Mouse (Mus musculus) kidney, postnatal 14 days (tissue): ENCODE results near the gene Gsto2.

ENCODE experiments used
- DNase-seq: peaks from one replicate; pipeline ENCODE4 v3.0.0; 2022; ENCODE audit warnings: mixed read lengths

Gsto2 gene

DNA sequence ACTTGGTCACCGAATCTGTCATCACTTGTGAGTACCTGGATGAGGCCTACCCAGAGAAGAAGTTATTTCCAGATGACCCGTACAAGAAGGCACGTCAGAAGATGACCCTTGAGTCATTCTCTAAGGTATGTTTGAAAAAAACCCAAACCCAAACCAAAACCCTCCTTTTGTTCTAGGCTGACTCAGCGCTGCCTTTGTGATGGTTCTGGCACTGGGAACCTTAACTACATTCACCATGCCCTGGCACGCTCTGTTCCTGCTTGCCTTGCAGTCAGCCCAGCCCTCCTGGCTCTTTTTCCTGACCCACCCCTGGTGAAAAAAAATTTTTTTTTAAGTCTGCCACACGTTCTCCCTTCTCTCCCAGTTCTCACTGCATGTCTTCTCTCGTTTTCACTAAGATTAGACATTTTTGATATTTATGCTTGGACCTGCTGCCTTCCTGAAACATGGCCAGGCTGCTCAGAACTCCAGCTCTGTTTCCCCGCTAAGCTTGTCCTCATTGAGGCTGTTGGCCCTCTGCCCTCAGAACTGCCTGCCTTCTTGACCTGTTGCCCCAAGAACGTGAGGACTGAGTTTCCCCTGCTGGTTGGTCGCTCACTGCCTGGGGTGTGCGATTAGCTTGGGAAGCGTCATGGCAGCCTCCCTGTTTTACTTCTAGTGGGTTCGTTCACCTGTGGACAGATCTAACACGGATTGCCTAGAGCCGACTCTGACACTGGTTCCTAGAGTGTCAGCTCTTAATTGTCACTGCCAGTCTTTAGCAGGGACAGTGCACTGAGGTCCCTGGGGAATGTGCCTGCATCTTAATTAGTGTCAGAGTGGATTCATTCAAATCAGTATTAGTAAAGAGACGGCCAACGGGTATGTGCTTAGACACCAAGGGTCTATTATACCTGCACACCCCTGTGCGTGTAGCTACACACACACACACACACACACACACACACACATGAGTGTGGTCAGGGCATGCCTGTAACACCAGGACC lies 7.1 kb upstream of the Gsto2 start:
- DNase-seq, result no peak

DNA sequence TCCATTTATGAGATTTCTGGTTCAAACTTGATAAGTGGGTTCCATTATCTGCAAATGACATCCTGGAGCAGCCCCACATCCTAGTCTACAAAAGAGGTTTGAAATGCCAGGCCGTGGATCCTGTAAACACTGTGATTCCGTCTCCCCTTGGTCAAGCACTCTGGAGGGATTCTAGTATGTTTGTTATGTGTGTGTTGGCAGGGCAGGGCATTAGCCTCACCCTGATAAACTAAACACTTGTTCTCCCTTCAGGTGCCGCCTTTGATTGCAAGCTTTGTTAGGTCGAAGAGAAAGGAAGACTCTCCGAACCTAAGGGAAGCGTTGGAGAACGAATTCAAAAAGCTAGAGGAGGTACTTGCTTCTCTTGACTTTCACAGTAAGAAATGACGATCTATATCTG lies 6.2 kb upstream of the Gsto2 start:
- no peak for DNase-seq

DNA sequence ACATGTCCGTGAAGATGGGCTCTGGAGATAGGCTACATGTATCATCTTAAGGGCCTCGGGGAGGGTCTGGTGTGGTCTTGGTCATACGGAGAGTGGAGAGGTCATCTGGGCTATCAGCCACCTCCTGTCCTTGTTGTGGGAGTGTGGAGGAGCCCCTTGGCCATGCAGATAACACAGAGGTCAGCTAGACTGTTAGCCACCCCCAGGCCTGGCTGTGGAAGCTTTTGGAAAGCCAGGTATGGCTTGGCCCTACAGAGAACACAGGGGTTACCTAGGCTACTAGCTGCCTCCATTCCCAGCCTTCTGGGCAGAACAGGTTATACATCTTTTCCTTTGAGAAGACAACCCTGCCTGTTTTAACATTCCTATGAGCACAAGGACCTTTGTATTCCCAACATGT lies 2.8 kb upstream of the Gsto2 start:
- DNase-seq, result no peak

DNA sequence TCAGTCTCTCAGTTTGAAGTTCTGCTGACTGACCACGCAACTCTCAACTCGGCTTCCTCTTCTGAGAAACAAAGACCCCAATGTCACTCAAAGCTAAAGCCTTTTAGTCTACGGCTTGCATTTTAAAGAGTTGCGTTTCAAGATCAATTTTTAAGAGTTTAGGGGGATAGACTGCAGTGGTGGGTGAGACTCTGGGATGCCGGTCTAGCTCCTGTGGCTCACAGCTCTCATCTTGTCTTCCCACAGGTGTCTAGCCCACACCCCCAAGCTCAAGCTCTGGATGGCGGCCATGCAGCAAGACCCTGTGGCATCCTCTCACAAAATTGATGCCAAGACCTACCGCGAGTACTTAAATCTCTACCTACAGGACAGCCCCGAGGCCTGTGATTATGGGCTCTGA lies 1.3 kb upstream of the Gsto2 start:
- no peak for DNase-seq

DNA sequence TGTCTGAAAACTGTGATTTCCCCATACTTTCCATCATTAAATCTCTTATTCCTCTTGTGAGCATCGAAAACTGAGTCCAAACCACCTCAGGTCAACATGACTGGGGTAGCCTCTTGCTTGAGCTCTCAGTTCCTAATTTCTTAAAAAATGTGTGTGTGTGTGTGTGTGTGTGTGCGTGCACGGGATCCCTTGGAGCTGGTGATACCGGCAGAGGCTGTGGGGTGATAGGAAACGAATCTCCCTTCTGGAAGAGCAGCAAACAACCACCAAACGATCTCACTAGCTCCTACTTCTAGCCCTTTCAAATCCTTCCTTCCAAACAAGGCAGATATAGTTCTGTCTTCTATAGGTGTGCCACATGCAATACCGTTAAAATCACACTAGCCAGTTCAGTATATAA lies 613 bp upstream of the Gsto2 start:
- DNase-seq, result no peak

DNA sequence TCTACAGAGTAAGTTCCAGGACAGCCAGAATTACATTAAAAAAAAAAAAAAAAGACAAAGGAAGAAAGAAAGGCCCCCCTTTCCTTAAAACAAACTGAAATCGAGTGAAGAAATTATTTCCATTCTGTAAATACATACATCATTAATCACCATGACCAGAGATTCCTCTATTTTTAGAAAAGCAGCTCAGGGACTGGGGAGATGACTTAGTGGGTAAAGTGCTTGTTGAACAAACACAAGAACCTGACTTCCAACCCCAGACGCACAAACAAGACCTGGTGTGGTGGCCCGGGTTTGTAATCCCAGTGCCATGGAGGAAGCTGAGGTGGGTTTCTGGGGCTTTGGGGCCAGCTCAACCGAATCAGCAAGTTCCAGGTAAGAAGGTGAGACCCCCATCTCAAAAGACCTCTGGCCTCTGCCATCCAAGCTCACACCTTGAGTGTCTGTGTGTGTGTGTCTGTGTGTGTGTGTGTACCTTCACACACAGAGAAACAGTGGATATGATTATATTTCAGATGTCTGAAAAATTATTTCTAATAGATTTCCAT lies 2.4 kb downstream of the Gsto2 start:
- no peak for DNase-seq

DNA sequence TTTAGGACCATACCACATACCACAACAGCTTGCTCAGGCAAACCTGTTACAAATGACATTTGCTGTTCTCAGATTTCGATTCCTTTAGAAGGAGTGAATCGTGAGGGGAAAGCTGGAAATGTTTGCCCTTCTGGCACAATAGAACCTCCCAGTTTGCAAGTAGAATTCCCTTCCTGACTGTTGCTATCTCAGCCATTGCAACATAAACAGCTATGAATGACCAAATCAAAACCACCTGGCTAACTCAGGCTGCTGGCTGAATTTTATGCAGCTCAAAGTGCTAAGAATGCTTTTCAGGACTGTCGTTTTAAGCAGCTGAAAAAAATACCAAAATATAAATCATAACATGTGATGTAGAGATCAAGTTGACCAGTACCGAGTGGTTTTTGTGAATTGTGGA lies 3.6 kb downstream of the Gsto2 start:
- DNase-seq, result no peak

DNA sequence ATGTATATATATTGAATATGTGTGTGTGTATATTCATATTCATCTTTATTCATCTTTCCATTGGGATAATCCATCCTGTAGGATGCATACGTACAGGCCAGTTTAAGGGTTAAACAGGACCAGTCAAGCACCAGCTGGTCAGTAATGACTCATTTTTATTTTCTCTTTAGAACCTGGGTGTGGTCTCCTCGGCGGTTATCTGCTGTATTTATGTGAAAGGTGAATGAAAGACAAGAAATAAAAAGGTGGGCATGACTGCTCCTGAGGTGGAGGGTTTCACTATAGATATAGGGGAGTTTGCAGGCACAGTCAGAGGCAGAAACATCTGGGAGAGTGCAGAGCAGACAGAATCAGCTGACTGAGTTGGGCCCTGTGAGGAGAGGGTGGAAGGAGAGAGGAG lies 4.2 kb downstream of the Gsto2 start:
- DNase-seq, result no peak

DNA sequence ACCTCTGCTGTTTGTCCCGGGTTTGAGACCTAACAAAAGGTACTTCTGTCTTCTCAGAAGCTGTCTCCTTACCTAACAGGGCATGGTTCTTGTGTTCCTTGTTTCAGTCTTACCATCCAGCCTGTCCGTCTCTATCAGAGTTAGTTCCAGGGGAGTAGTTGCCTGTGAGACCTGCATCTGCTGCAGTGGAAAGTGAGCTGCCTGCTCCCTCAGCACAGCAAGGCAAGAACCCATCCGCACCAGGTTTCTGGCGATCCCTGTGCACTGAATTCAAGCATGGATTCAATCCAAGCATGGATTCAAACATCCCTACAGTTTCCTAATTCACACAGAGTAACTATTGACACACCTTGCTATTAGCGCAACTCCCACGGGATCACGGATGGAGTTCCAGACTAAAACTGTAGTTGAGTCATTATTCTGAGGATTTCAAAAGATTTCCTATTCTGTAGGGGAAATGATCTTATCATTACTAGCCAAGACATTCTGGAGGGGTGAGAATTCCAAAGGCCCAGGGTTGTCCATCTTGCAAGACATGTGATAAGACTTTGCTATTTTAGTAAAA lies 4.8 kb downstream of the Gsto2 start:
- no peak for DNase-seq

DNA sequence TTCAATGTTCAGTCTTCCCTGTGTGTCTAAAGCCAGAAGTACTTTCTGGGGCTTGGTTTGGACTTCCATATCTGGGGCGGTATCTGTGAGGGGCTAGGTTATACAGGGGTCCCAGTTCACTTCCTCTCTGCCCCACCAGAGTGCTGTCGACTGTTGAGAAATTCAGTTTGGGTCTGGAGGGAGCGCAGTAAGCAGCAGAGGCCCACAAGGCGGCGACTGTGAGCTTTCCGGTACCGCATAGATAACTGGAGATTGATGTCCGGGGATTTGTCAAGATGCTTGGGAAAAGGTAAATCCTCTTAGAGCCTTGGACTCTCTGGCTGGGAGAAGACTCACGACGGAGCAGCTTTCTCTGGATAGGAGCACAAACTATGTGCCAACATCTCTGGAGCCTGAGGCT lies 6.2 kb downstream of the Gsto2 start:
- no peak for DNase-seq

DNA sequence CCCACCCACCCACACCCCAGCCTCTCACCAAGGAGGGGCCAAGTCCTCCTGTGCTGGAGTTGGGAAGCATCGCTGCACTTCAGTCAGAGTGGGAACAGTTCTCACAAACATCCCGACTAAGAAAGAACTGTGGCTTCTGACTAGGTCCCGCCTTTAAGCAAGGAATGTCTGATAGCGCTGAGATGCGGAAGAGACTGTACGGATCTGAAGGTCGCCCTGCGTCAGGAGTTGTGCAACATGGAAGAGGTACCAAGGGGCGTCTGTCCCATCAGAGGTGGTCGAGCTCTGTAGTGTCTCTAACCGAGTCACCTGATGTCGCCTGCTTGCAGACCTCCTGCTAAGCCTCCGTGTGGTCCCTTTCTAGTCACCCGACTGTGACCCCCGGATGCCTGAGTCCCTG lies 10.9 kb downstream of the Gsto2 start:
- no peak for DNase-seq

DNA sequence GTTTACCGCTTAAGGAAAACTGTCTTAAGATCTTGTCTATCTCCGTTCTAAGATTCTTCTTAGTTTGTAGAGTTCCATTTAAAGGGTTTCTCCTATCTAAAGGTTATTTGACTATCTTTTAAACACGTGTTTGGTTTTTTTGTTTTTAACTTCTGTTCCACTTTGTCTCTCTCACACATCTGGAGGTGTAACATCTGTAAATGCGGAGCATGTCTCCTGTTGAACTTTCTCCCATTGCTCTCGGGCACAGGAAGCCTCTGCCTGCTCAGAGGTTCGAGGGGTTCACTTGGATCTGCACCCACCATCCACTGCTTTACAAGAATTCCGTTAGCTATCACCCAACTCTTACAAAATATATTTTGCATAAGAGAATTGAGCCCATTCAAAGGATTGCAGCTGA lies 16.2 kb downstream of the Gsto2 start:
- no peak for DNase-seq

DNA sequence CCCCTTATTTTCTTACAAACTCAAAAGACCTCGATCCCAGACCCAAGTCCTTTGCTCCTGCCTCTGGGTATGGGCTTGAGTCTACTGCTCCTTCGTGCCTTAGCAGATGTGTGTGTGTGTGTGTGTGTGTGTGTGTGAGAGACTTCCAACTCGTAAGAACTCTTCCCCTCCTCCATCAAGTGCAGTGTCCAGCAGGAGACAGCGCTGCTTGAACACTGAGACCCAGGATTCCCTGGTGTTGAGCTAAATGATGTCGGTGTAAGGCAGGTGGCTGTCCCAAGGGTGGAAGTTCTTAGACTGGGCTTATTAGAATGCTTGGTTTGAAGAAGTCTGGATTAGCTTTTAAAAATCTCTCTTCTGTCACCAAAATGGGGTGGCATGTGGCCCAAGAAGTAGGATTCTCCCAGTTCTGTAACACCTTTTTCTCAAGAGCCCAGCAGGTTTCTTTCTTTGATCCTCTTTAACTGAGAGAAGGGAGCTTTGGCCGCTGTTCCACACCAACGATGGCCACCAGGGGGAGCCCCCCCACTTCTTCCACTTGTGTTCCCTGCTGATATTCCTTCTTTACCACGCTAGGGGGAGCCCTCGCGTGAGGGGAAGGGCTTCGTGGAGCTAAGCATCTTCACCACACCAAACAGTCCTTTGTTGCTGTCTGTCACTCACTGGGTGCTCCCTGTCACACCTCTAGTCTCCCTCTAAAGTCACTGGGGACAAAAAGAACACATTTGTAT lies 17.0 kb downstream of the Gsto2 start:
- peak; percentile 81 for DNase-seq

DNA sequence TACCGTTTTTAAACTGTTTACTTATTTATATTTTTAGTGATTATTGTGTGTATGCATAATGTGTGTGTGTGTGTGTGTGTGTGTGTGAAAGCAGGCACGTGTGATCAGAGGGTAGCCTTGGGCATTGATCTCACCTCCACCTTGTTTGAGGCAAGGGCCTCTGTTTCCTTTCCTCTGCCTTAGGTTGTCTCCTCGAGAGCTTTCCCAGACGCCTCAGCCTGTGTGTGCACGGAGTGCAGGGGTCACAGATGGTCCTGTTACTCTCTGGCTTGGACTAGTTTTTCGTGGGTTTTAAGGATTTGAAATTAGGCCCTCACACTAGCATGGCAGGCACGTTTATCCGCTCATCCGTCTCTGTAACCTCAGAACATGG lies 17.5 kb downstream of the Gsto2 start:
- no peak for DNase-seq

DNA sequence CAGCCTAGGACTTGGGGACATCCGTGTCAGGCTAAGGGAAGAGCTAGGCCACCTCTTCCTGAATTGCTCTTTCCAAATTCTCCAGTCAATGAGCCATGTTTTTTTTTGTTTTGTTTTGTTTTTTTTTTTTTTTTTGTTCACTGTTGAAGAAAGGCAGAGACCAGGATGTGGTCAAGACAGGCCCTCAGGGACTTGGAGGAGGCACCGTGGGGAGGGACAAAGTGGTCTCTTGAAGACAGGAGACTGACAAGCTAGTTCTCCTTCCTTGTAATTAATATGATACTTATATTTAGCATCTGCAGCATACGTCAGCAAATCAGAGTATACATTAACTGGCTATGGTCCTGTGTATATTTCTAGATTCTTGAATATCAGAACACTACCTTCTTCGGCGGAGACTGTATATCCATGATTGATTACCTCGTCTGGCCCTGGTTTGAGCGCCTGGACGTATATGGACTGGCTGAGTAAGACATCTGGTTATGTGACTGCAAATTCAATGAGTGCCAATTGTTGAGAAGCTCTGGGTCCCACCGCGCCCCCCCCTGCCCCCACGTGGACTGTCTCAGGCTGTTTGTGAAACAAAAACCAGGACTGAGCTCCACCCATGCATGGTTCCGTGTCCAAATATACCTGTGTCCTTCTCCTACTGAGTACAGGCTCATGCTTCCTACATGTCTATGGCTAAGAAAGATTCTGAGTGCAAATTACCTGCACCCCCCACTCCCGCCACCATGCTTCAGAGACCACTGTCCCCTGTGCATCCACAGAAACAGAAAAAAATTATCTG lies 19.2 kb downstream of the Gsto2 start:
- DNase-seq, result no peak

DNA sequence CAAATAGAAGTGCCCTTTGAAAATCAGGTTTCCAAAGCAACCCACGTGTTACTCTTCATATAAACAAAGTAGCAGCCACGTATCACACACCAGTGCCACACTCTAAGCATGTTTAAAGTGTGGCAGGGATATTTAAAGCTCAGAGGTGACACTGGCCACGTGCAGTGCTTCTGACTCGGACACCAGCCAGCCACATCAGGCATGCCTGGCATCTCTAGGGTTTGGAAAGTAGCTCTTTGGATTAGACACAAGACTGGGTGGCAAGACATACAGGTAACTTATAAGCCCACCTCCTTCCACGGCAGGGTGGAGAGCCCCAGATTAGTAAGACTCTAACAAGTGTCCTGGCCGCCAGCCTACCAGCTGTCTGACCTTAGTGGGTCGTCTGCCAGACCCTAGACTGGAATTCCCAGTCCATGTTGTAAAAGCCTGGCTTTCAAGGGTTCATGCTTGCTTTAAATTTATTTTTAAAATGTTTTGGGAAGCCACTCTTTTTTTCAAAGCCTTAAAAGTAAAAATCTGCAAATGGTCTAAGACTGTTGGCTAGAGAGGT lies 19.9 kb downstream of the Gsto2 start:
- no peak for DNase-seq

DNA sequence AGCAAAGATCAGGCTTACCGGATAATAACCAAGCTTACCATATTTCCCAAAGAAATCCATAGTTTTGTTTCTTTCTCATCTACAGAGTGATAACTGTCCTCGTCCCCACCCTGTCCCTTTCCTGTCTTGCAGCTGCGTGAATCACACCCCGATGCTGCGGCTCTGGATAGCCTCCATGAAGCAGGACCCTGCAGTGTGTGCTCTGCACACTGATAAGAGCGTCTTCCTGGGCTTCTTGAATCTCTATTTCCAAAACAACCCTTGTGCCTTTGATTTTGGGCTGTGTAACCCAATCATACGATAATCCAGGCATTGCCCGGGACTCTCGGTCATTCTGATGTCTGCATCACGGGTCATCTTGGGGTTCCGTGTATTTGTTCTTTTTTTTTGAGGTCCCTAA lies 20.6 kb downstream of the Gsto2 start:
- no peak for DNase-seq

DNA sequence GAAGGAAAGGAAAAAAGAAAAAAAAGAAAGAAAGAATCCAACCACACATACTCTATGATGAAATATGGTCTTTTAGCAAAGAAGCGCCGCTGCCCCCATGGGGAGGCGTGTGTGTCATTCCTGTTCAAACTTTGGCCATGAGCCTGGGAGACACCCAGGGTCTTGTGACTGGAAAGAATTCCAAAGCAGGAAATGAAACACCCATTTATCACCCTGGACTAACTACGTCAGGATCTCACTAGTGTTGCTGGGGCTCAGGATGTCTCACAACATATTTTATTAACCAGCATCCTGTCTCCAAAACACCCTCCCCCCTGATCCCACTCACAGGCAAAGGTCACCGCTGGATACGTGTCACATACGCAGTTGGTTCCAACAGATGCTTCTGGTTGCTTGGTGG lies 21.3 kb downstream of the Gsto2 start:
- DNase-seq, result peak; percentile 88

DNA sequence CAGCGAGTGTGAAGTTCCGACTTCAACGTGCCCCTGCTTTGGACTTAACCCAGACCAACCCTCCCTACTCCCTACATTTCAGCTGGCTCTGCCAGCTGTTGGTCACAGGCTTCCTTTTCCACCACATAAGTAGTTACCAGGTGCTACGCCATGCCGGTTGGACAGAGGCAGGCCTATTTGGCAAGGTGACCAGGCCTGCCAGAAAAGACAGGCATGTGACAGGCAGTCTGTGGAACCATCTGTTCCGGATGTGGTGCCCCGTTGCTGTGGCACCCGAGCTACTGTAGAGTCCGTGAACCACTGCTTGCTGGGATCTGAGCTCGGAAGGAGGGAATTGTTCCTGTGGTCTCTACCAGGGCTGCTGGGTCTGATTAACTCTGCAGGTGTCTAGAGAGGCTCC lies 22.1 kb downstream of the Gsto2 start:
- no peak for DNase-seq

DNA sequence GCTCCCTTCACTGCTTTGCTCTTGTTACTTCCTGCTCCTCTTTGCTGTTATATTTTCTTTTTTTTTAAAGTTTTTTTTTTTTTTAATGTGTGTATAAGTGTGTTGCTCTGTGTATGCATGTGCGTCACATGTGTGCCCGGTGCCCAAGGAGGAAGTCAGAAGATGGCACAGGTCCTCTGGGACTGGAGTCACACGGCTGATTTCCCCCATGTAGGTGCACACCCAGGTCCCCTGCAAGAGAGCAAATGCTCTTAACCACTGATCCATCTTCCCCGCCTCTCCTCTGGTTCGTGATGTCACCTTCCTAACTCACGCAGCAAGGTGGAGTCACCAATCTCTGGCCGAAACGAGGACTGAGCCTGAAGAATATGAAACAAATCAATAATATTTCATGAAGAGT lies 22.7 kb downstream of the Gsto2 start:
- no peak for DNase-seq

DNA sequence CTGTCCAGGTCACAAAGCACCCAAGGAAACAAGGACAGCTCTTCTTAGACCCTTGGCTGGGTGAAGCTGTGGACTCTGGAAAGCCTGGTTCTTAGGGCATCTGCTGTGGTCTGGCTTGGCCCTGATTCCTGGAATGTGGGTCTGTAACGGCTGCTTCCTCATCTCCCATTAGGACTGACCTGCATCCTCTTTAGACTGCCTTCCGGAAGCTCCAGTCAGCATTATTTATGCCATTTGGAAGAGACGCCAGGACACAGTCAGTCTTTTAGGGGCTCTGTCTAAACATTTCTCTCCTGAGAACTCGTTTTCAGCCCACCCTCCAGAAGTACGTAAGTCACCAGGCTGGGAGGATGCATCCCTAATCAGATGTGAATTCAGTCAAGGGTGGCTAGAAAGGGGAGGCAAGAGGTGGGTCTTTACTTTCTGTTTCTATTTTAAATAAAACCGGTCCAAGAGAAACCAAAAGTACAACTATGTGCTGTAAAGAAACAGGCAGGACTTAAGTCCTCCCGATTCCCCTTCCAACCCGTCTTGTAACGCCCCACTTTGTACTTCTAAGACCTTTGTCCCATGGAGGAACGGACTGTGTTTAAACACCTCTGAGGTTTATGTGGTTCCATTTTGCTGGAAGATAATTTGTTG lies 25.3 kb downstream of the Gsto2 start:
- DNase-seq, result peak; percentile 80
